ENCODE assay signal across 28 mouse cellular contexts in genomic region chr13:70313205-70313604, GRCm38 (mm10).
DNase-seq lines count a peak whose midpoint lies in the region; ATAC-seq lines count a peak whose summit lies in the region.
"Had no signal": no experiment of that assay in that cellular context is flagged by ENCODE, and none has a peak within 500 bp of the region (broad histone marks: within the 10 kb centered on the region; RNA-seq: fewer than 3 reads in every experiment).

No protein-coding gene starts in this region.

- peak overlapping the region; percentile 56; the same call in 1 of the 2 replicates for H3K27ac ChIP-seq in kidney, embryonic 15.5 days
- 0 out of 2 replicates have a peak overlapping the region, but pooled peaks have one; percentile 2 for H3K27ac ChIP-seq in neural tube, embryonic 13.5 days (replicated peaks)
- H3K27ac ChIP-seq: embryonic facial prominence, embryonic 13.5 days; embryonic facial prominence, embryonic 15.5 days; forebrain, embryonic 10.5 days; forebrain, embryonic 12.5 days had no signal

- no peak overlapping the region for H3K4me3 ChIP-seq in kidney, embryonic 15.5 days (replicated peaks)
- H3K4me3 ChIP-seq in neural tube, embryonic 13.5 days = no peak overlapping the region
- H3K4me3 ChIP-seq: embryonic facial prominence, embryonic 13.5 days; embryonic facial prominence, embryonic 15.5 days; erythroblast, embryonic 14.5 days; forebrain, embryonic 10.5 days; forebrain, embryonic 12.5 days had no signal

- H3K9ac ChIP-seq in kidney, embryonic 15.5 days = no peak overlapping the region
- H3K9ac ChIP-seq in neural tube, embryonic 13.5 days = no peak overlapping the region
- H3K9ac ChIP-seq: embryonic facial prominence, embryonic 13.5 days; embryonic facial prominence, embryonic 15.5 days; forebrain, embryonic 12.5 days had no signal

- no peaks in the 10 kb centered on the region for H3K36me3 ChIP-seq in kidney, embryonic 15.5 days
- no peaks in the 10 kb centered on the region for H3K36me3 ChIP-seq in neural tube, embryonic 13.5 days
- H3K36me3 ChIP-seq: embryonic facial prominence, embryonic 13.5 days; embryonic facial prominence, embryonic 15.5 days; forebrain, embryonic 10.5 days; forebrain, embryonic 12.5 days; G1E had no signal

- H3K27me3 ChIP-seq in kidney, embryonic 15.5 days = no peaks in the 10 kb centered on the region
- no peaks in the 10 kb centered on the region for H3K27me3 ChIP-seq in neural tube, embryonic 13.5 days
- H3K27me3 ChIP-seq: CH12.LX; embryonic facial prominence, embryonic 15.5 days; forebrain, embryonic 12.5 days had no signal

- DNase-seq in heart, adult 11 months = peak; percentile 18
- no peak for DNase-seq in heart, adult 8-10 months (ENCODE audit: low spot score)
- no peak for DNase-seq in kidney, adult 8-10 months
- peak; percentile 6 for DNase-seq in kidney, postnatal 10 days
- DNase-seq in kidney, postnatal 14 days = no peak
- no peak for DNase-seq in neural tube, embryonic 10.5 days (ENCODE audit: extremely low spot score, low spot score)
- DNase-seq: adrenal gland, adult 2 months; adrenal gland, postnatal 10 days; adrenal gland, postnatal 25 days; B cell, adult 2 months; cerebellum, adult 11 months; cerebellum, adult 18-20 months; cerebellum, adult 8-10 months; cerebellum, adult 9-11 months; cerebellum, postnatal 14 days; cerebellum, postnatal 36 days; embryo, embryonic 11 days had no signal

- no peaks in the 10 kb centered on the region for H3K9me3 ChIP-seq in kidney, embryonic 15.5 days (replicated peaks)
- H3K9me3 ChIP-seq in neural tube, embryonic 13.5 days = no peaks in the 10 kb centered on the region
- H3K9me3 ChIP-seq: embryonic facial prominence, embryonic 13.5 days; embryonic facial prominence, embryonic 15.5 days; forebrain, embryonic 10.5 days; forebrain, embryonic 12.5 days had no signal

- H3K4me1 ChIP-seq in kidney, embryonic 15.5 days = peaks cover 5% of the 10 kb centered on the region; the same call in 1 of the 2 replicates
- peaks cover 20% of the 10 kb centered on the region for H3K4me1 ChIP-seq in neural tube, embryonic 13.5 days (replicated peaks)

- no peak overlapping the region for H3K4me2 ChIP-seq in kidney, embryonic 15.5 days
- H3K4me2 ChIP-seq in neural tube, embryonic 13.5 days = no peak overlapping the region
- H3K4me2 ChIP-seq: embryonic facial prominence, embryonic 13.5 days; embryonic facial prominence, embryonic 15.5 days; forebrain, embryonic 12.5 days had no signal

- WGBS in kidney, embryonic 15.5 days = 62% methylated on average over 2 of the region's 2 CpGs
- WGBS in neural tube, embryonic 13.5 days = 69% methylated on average over 2 of the region's 2 CpGs

- ATAC-seq in kidney, embryonic 15.5 days (replicated peaks; ENCODE audit: low FRiP score) = peak; percentile 67; the same call in 1 of the 2 replicates
- no peak for ATAC-seq in neural tube, embryonic 13.5 days (ENCODE audit: low read depth)
- ATAC-seq: CD4-positive, CD25-positive, alpha-beta regulatory T cell, adult 4 months; forebrain, embryonic 14.5 days had no signal

Comparison
In these comparisons a context has a peak if more than half of its experiments do, and no peak if none do; other contexts are left out.
1. DNase-seq: peak in heart, adult 11 months (single experiment) and kidney, postnatal 10 days (single experiment); none in heart, adult 8-10 months (single experiment), kidney, adult 8-10 months (0 of 2), kidney, postnatal 14 days (single experiment) and neural tube, embryonic 10.5 days (single experiment).